Mouse (Mus musculus) Patski (cell line): ENCODE data around the gene Tom1. TPM values are rescaled to one million over a fixed set of nuclear protein-coding genes. Genes with fewer than 3 reads are reported as not detected.

Experiments
- ATAC-seq: fragments of 100-300 bp; one replicate; pipeline ENCODE4 v1.8.0; 2021
- CTCF ChIA-PET: fragments of 350-600 bp; sonication (Branson Sonifier 250); formaldehyde crosslinking; loops from one replicate; lab custom pipeline; 2022; ENCODE audit warnings: inconsistent platforms; lab: Charles Lee
- POLR2A ChIA-PET: fragments of 350-600 bp; sonication (Branson Sonifier 250); formaldehyde crosslinking; loops from one replicate; lab custom pipeline; 2022; ENCODE audit warnings: antibody characterized with exemption, inconsistent platforms; lab: Charles Lee
- DNase-seq: peaks from one replicate; pipeline ENCODE4 v3.0.0-alpha.2; 2011; ENCODE audit warnings: low read depth, low spot score
- H3K27me3 ChIP-seq: fragments of 371-371 bp; one replicate; pipeline ENCODE4 v1.5.1; 2021
- CTCF ChIP-seq: fragments of 100-300 bp; IDR thresholded peaks from one replicate; pipeline ENCODE4 v1.5.1; 2021
- in situ Hi-C: fragments of 300-500 bp; cut with MboI; formaldehyde crosslinking; loops from 3 replicates; pipeline ENCODE4 v1.11.1; 2018; ENCODE audit warnings: low pct_unique_long_range_greater_than_20kb, mixed read lengths
- polyA plus RNA-seq: library from polyadenylated mRNA; unstranded; gene quantifications from one replicate; pipeline ENCODE4 v1.2.3, GENCODE M21; 2021

Tom1 gene
- polyA plus RNA-seq, 1 experiment from 2014 or later: 32.0 TPM

GRCm38 (mm10) chr8:75015981-75016380, 17.5 kb upstream of the Tom1 start:
- in situ Hi-C loops: no loop called here
- ATAC-seq (no peak), DNase-seq (no peak)
- POLR2A ChIA-PET: no interaction called here
- no peaks in the 10 kb centered on the region for H3K27me3 ChIP-seq
- CTCF ChIA-PET: interaction anchor here (1.6 kb wide), 1 partner anchor 13 kb away, joined by 5 read pairs; no protein-coding TSS in a partner anchor
- no peak for TF ChIP-seq CTCF

- POLR2A ChIA-PET: no interaction called here
- CTCF ChIA-PET: interaction anchor here (1.1 to 1.6 kb wide), 3 partner anchors 14 to 24 kb away, joined by 3 to 5 read pairs (median 3); partner anchors contain the start of gene Hmgxb4
Measured at GRCm38 (mm10) chr8:75016422-75016821, 17.1 kb upstream of the Tom1 start.

GRCm38 (mm10) chr8:75018274-75018972, 15.1 kb upstream of the Tom1 start:
- CTCF ChIA-PET: interaction anchor here (1.3 kb wide), 1 partner anchor 72 kb away, joined by 4 read pairs; no protein-coding TSS in a partner anchor
- ATAC-seq: peak; percentile 99
- in situ Hi-C loops: no loop called here
- TF ChIP-seq CTCF: no peak
- DNase-seq: peak; percentile 56
- no peaks in the 10 kb centered on the region for H3K27me3 ChIP-seq
- POLR2A ChIA-PET: interaction anchor here (0.6 to 0.8 kb wide), 2 partner anchors 57 to 1806 kb away, joined by 3 to 7 read pairs; no protein-coding TSS in a partner anchor

More at GRCm38 (mm10) chr8:75016422-75016821, 17.1 kb upstream of the Tom1 start:
- DNase-seq (no peak), ATAC-seq (no peak)
- in situ Hi-C loops: no loop called here
- no peaks in the 10 kb centered on the region for H3K27me3 ChIP-seq
- TF ChIP-seq CTCF: no peak

GRCm38 (mm10) chr8:75023660-75024316, 9.7 kb upstream of the Tom1 start:
- in situ Hi-C loops: no loop called here
- no peaks in the 10 kb centered on the region for H3K27me3 ChIP-seq
- peak; percentile 76 for TF ChIP-seq CTCF
- ChIA-PET CTCF (interaction anchor here (0.9 to 1.4 kb wide), 4 partner anchors 11 to 43 kb away, joined by 3 to 5 read pairs (median 3); no protein-coding TSS in a partner anchor), POLR2A (no interaction called here)
- DNase-seq: no peak
- ATAC-seq: no peak

- CTCF ChIA-PET: no interaction called here
- TF ChIP-seq CTCF: no peak
- no peak for ATAC-seq
- H3K27me3 ChIP-seq: no peaks in the 10 kb centered on the region
- in situ Hi-C loops: no loop called here
- POLR2A ChIA-PET: interaction anchor here (0.6 kb wide), 1 partner anchor 13 kb away, joined by 3 read pairs; no protein-coding TSS in a partner anchor
- DNase-seq: no peak
Measured at GRCm38 (mm10) chr8:75025809-75026208, 7.7 kb upstream of the Tom1 start.

GRCm38 (mm10) chr8:75030453-75031024, 3.0 kb upstream of the Tom1 start:
- H3K27me3 ChIP-seq: no peaks in the 10 kb centered on the region
- in situ Hi-C loops: no loop called here
- CTCF ChIA-PET: interaction anchor here (1.0 to 1.4 kb wide), 3 partner anchors 12 to 45 kb away, joined by 3 to 6 read pairs (median 3); no protein-coding TSS in a partner anchor

GRCm38 (mm10) chr8:75032961-75033360, 544 bp upstream of the Tom1 start:
- H3K27me3 ChIP-seq: no peaks in the 10 kb centered on the region
- DNase-seq: no peak
- in situ Hi-C loops: no loop called here
- ChIA-PET CTCF (no interaction called here), POLR2A (no interaction called here)
- no peak for TF ChIP-seq CTCF
- peak; percentile 1 for ATAC-seq

More at GRCm38 (mm10) chr8:75030453-75031024, 3.0 kb upstream of the Tom1 start:
- POLR2A ChIA-PET: no interaction called here
- DNase-seq: no peak
- no peak for ATAC-seq
- TF ChIP-seq CTCF: no peak

- no peak for DNase-seq
- ChIA-PET POLR2A (no interaction called here), CTCF (interaction anchor here (0.8 to 2.4 kb wide), 3 partner anchors 10 to 75 kb away, joined by 3 to 6 read pairs (median 6); partner anchors contain the start of gene Mcm5)
- no peak for TF ChIP-seq CTCF
- in situ Hi-C loops: no loop called here
- H3K27me3 ChIP-seq: no peaks in the 10 kb centered on the region
- no peak for ATAC-seq
Measured at GRCm38 (mm10) chr8:75034285-75034684, 780 bp downstream of the Tom1 start.

GRCm38 (mm10) chr8:75035640-75036039, 2.1 kb downstream of the Tom1 start:
- TF ChIP-seq CTCF: no peak
- DNase-seq (no peak), ATAC-seq (no peak)
- POLR2A ChIA-PET: no interaction called here
- in situ Hi-C loops: no loop called here
- CTCF ChIA-PET: interaction anchor here (1.0 to 2.4 kb wide), 4 partner anchors 13 to 74 kb away, joined by 3 to 6 read pairs (median 4); partner anchors contain the start of genes Hmox1 and Mcm5
- no peaks in the 10 kb centered on the region for H3K27me3 ChIP-seq

- TF ChIP-seq CTCF: no peak
- ATAC-seq: no peak
- in situ Hi-C loops: no loop called here
- POLR2A ChIA-PET: interaction anchor here (0.6 kb wide), 1 partner anchor 1058 kb away, joined by 7 read pairs; no protein-coding TSS in a partner anchor
- no peaks in the 10 kb centered on the region for H3K27me3 ChIP-seq
- DNase-seq: no peak
- CTCF ChIA-PET: interaction anchor here (0.9 kb wide), 1 partner anchor 11 kb away, joined by 4 read pairs; no protein-coding TSS in a partner anchor
Measured at GRCm38 (mm10) chr8:75038497-75038896, 5.0 kb downstream of the Tom1 start.
